Mouse (Mus musculus) hindbrain, postnatal 0 days (tissue): ENCODE measurements at regions not wholly inside any gene's neighbourhood (a gene's known extent, or its start where the extent isn't known, plus 50 kb on each side); places are given as distances from the start of the nearest gene placed in this dataset.

Experiments
- ATAC-seq: fragments of 200-750 bp; cut with Nextera tagmentation; 2 replicates; pipeline ENCODE4 v1.8.0; 2017; ENCODE audit warnings: mild to moderate bottlenecking, moderate TSS enrichment, moderate library complexity
- DNase-seq: peaks from one replicate; pipeline ENCODE4 v3.0.0-alpha.2; 2015; ENCODE audit warnings: low spot score
- H3K27ac ChIP-seq: fragments of 300-500 bp; sonication (generic); 2 replicates; pipeline ENCODE4 v1.5.1; 2014; ENCODE audit warnings: mild to moderate bottlenecking
- H3K27me3 ChIP-seq: fragments of 300-500 bp; sonication (generic); 2 replicates; pipeline ENCODE4 v1.6.1; 2014; ENCODE audit warnings: low read length, mixed read lengths; ENCODE audit not compliant: insufficient read depth
- H3K36me3 ChIP-seq: fragments of 300-500 bp; sonication (generic); 2 replicates; pipeline ENCODE4 v1.6.1; 2014; ENCODE audit warnings: low read length, mixed read lengths; ENCODE audit not compliant: insufficient read depth
- H3K4me1 ChIP-seq: fragments of 300-500 bp; sonication (generic); 2 replicates; pipeline ENCODE4 v1.6.1; 2014; ENCODE audit warnings: antibody characterized with exemption, low read length, mixed read lengths; ENCODE audit not compliant: insufficient read depth
- H3K4me2 ChIP-seq: fragments of 300-500 bp; sonication (generic); 2 replicates; pipeline ENCODE4 v1.6.1; 2014; ENCODE audit warnings: low read depth, mild to moderate bottlenecking, low read length, moderate library complexity, mixed read lengths
- H3K4me3 ChIP-seq: fragments of 300-500 bp; sonication (generic); 2 replicates; pipeline ENCODE4 v1.5.1; 2014; ENCODE audit warnings: low read length
- H3K9ac ChIP-seq: fragments of 300-500 bp; sonication (generic); replicated peaks from 2 replicates; pipeline ENCODE4 v1.6.1; 2014; ENCODE audit warnings: mild to moderate bottlenecking, low read length, moderate library complexity, mixed read lengths
- H3K9me3 ChIP-seq: fragments of 300-500 bp; sonication (generic); 2 replicates; pipeline ENCODE4 v1.6.1; 2016; ENCODE audit warnings: low read length, mixed read lengths
- CTCF ChIP-seq: IDR thresholded peaks from 2 replicates; pipeline ENCODE4 v1.5.1; 2016; ENCODE audit warnings: antibody characterized with exemption, control low read depth, low read depth
- WGBS: fragments of 180-500 bp; shearing (Covaris S2); extraction: QIAGEN DNeasy Blood & Tissue Kit; methylation state at CpG from one replicate; pipeline ENCODE4 v1.1.7; 2014; 5-methylcytosine and 5-hydroxymethylcytosine counted together

DNA sequence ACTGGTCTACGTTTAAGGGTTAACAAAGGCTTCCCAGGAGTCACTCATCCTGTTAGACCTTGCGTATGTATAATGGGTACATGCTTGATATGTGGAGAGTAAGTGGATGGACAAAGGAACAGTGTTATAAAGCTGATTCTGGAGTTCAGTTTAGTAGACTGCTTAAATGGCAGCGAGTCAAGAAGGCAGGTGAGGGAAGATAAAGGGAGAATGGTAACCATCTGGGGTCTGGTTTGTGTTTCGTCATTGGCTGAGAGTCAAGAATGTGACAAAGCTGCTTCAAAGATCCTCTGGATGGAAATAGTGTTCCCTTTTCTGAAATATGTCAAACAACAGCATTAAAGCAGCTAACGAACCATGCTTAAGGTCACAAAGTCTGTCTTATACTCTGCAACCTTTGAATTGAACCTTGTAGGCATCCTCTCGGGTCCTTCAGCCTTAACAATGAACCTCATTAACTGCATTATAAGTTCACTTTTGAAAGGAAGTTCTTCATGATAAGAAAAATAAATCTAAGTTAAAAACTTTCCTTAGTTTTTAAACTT lies 286.9 kb upstream of the 4930452B06Rik start:
- 50% methylated on average over 6 of the region's 6 CpGs for WGBS

DNA sequence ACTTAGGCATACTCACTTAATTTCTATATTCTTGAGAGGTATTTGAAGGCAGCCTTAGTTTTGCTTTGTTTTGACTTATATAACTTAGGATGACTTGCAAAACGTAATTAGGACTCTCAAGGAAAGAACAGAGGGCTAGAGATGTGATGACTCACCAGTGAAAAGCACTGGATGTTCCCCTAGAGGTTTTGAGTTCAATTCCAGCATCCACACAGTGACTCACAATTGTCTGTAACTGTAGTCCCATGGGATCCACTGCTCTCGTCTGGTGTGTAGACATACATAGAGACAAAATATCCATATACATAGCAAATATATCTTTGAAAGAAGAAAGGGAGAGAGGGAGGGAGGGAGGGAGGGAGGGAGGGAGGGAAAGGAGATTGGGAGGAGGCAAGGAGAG lies 282.7 kb upstream of the 4930452B06Rik start:
- H3K9me3 ChIP-seq = no peaks in the 10 kb centered on the region
- H3K36me3 ChIP-seq = no peaks in the 10 kb centered on the region
- ATAC-seq (no peak), DNase-seq (no peak)
- H3K27me3 ChIP-seq = no peaks in the 10 kb centered on the region
- no peaks in the 10 kb centered on the region for H3K4me1 ChIP-seq
- no peak overlapping the region for H3K27ac ChIP-seq
- 63% methylated on average over 2 of the region's 2 CpGs for WGBS
- no peak overlapping the region for H3K4me3 ChIP-seq
- H3K9ac ChIP-seq = no peak overlapping the region
- no peak overlapping the region for H3K4me2 ChIP-seq
- no peak for TF ChIP-seq CTCF

More for the DNA sequence above, 286.9 kb upstream of the 4930452B06Rik start:
- DNase-seq (no peak), ATAC-seq (no peak)
- Histone ChIP-seq H3K36me3 (no peaks in the 10 kb centered on the region), H3K27ac (no peak overlapping the region), H3K9me3 (no peaks in the 10 kb centered on the region), H3K27me3 (no peaks in the 10 kb centered on the region), H3K4me2 (no peak overlapping the region), H3K9ac (no peak overlapping the region), H3K4me1 (no peaks in the 10 kb centered on the region), H3K4me3 (no peak overlapping the region)
- TF ChIP-seq CTCF = no peak

DNA sequence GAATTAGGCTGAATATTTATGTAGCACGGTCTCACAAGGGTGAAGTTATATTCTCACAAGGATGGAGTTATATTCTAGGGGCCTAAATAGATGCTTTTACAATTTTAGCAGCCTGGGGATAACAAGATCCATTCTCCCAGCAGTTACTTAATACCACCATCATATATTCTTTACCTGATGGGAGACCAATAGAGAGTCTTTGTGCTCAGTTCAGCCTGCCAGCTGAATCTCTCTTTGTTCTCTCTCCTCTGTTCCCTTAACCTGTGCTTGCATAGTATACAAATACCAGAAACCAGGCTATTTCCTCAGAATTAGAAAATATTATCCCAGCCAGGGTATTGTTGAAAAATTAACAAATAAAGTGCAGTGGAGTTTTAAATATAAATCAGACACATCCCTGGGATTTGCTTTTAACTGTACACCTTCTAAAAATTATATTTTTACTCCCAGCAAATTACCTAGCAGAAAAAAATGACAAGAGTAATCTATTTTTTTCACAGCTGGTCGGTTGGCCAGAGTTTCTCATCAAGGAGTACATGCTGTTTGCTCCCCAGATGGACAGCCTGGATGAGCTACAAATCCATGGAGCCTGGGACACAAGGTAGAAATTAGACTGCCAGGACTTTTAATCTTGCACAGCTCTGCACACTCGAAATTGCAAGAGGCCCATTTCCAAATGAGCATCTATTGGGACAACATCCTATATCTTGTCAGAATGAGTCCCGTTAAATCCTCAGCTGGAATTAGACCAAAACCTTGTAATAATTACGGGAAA lies 281.0 kb upstream of the 4930452B06Rik start:
- no peak overlapping the region for H3K9ac ChIP-seq

DNA sequence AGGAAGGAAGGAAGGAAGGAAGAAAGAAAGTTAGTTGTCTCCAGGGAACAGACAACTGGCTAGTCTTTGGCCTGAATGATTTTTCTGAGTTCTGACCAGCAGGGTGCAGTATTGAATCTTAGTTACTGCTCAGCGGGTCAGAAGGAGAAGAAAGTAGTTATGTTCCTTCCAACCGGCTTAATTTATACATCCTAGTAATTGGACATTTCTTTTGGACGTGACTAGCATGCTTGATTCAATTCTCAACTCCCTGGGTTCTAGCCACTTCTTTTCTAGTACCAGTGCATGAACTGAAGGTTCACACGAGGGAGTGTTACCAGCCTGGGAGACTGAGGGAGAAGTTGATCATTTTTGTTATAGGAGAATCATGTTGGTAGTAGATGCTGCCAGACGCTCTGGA lies 269.1 kb upstream of the 4930452B06Rik start:
- TF ChIP-seq CTCF = peak; percentile 67
- Histone ChIP-seq H3K27me3 (no peaks in the 10 kb centered on the region), H3K36me3 (no peaks in the 10 kb centered on the region), H3K4me3 (no peak overlapping the region), H3K9ac (no peak overlapping the region), H3K9me3 (no peaks in the 10 kb centered on the region), H3K4me1 (no peaks in the 10 kb centered on the region), H3K4me2 (no peak overlapping the region), H3K27ac (no peak overlapping the region)
- WGBS = 20% methylated on average over 5 of the region's 5 CpGs
- ATAC-seq = no peak
- peak; percentile 82 for DNase-seq

More for the DNA sequence above, 281.0 kb upstream of the 4930452B06Rik start:
- TF ChIP-seq CTCF = no peak
- Histone ChIP-seq H3K4me3 (no peak overlapping the region), H3K4me1 (no peaks in the 10 kb centered on the region), H3K36me3 (no peaks in the 10 kb centered on the region), H3K4me2 (no peak overlapping the region), H3K27me3 (no peaks in the 10 kb centered on the region), H3K27ac (no peak overlapping the region), H3K9me3 (no peaks in the 10 kb centered on the region)
- DNase-seq (peak; percentile 28), ATAC-seq (no peak)
- WGBS = 52% methylated on average over 5 of the region's 5 CpGs
